ENCODE assay signal across 14 mouse cellular contexts in genomic region chr6:106891879-106892638, GRCm38 (mm10).
DNase-seq lines count a peak whose midpoint lies in the region; ATAC-seq lines count a peak whose summit lies in the region.
"Had no signal": no experiment of that assay in that cellular context is flagged by ENCODE, and none has a peak within 500 bp of the region (broad histone marks: within the 10 kb centered on the region; RNA-seq: fewer than 3 reads in every experiment).

No protein-coding gene starts in this region.

- ATAC-seq in hindbrain, embryonic 12.5 days (ENCODE audit: low FRiP score): peak; percentile 92
- peak; percentile 76 for ATAC-seq in midbrain, embryonic 16.5 days

- H3K9ac ChIP-seq in hindbrain, embryonic 12.5 days: no peak overlapping the region
- H3K9ac ChIP-seq in midbrain, embryonic 16.5 days (ENCODE audit: low read depth, low read length): no peak overlapping the region
- H3K9ac ChIP-seq: liver, embryonic 15.5 days had no signal

- no peaks in the 10 kb centered on the region for H3K9me3 ChIP-seq in hindbrain, embryonic 12.5 days (replicated peaks)
- no peaks in the 10 kb centered on the region for H3K9me3 ChIP-seq in midbrain, embryonic 16.5 days (replicated peaks; ENCODE audit: control insufficient read depth, low read length, poor library complexity, severe bottlenecking)
- H3K9me3 ChIP-seq: liver, embryonic 15.5 days had no signal

- H3K36me3 ChIP-seq in hindbrain, embryonic 12.5 days: no peaks in the 10 kb centered on the region
- no peaks in the 10 kb centered on the region for H3K36me3 ChIP-seq in midbrain, embryonic 16.5 days (ENCODE audit: control insufficient read depth, insufficient read depth, low read length)
- H3K36me3 ChIP-seq: liver, embryonic 15.5 days had no signal

- peaks cover 8% of the 10 kb centered on the region; the same call in 1 of the 2 replicates for H3K4me1 ChIP-seq in hindbrain, embryonic 12.5 days
- 0 out of 2 replicates have a peak, but pooled peaks cover 4% of the 10 kb centered on the region for H3K4me1 ChIP-seq in midbrain, embryonic 16.5 days (ENCODE audit: control insufficient read depth, insufficient read depth, low read length)
- H3K4me1 ChIP-seq: liver, embryonic 15.5 days had no signal

- no peak overlapping the region for H3K4me3 ChIP-seq in hindbrain, embryonic 12.5 days
- no peak overlapping the region for H3K4me3 ChIP-seq in midbrain, embryonic 16.5 days (ENCODE audit: low read depth, low read length)
- H3K4me3 ChIP-seq: liver, embryonic 15.5 days had no signal

- peak; percentile 7 to 11 for DNase-seq in cerebellum, postnatal 10 days
- no peak for DNase-seq in cerebellum, adult 11-12 months
- DNase-seq in brain, adult 2 months (ENCODE audit: low read depth, low spot score): peak; percentile 39
- DNase-seq in heart, adult 9 months (ENCODE audit: low spot score in 2 of 2): no peak
- DNase-seq in kidney, postnatal 14 days: no peak
- no peak for DNase-seq in frontal cortex, postnatal 10 days (ENCODE audit: low spot score in 2 of 2)
- DNase-seq: heart, adult 18-20 months; kidney, postnatal 4 days; left cerebral cortex, postnatal 4 days; thymus, postnatal 25 days had no signal

- no peak overlapping the region for H3K4me2 ChIP-seq in hindbrain, embryonic 12.5 days (replicated peaks)
- no peak overlapping the region for H3K4me2 ChIP-seq in midbrain, embryonic 16.5 days (ENCODE audit: low read length)
- H3K4me2 ChIP-seq: liver, embryonic 15.5 days had no signal

- WGBS in hindbrain, embryonic 12.5 days: 19% methylated on average over 4 of the region's 4 CpGs
- WGBS in midbrain, embryonic 16.5 days: 15% methylated on average over 4 of the region's 4 CpGs

- peak overlapping the region; percentile 64 for H3K27ac ChIP-seq in hindbrain, embryonic 12.5 days
- H3K27ac ChIP-seq in midbrain, embryonic 16.5 days (ENCODE audit: low read length): peak overlapping the region; percentile 50; the same call in 1 of the 2 replicates
- H3K27ac ChIP-seq: liver, embryonic 15.5 days; macrophage had no signal

- H3K27me3 ChIP-seq in hindbrain, embryonic 12.5 days: no peaks in the 10 kb centered on the region
- H3K27me3 ChIP-seq in midbrain, embryonic 16.5 days (ENCODE audit: control insufficient read depth, insufficient read depth, low read depth, low read length): no peaks in the 10 kb centered on the region
- H3K27me3 ChIP-seq: liver, embryonic 15.5 days had no signal

Comparison
In these comparisons a context has a peak if more than half of its experiments do, and no peak if none do; other contexts are left out.
1. DNase-seq: peak in cerebellum, postnatal 10 days (2 of 2) and brain, adult 2 months (single experiment); none in cerebellum, adult 11-12 months (single experiment), heart, adult 9 months (0 of 2), kidney, postnatal 14 days (single experiment) and frontal cortex, postnatal 10 days (0 of 2).